Mouse (Mus musculus): ENCODE results near the gene Ddx17.

Gene Ddx17

GRCm38 (mm10) chr15:79517710-79518109 is 28.8 kb downstream of the Ddx17 start:
- no peak for DNase-seq

DNA sequence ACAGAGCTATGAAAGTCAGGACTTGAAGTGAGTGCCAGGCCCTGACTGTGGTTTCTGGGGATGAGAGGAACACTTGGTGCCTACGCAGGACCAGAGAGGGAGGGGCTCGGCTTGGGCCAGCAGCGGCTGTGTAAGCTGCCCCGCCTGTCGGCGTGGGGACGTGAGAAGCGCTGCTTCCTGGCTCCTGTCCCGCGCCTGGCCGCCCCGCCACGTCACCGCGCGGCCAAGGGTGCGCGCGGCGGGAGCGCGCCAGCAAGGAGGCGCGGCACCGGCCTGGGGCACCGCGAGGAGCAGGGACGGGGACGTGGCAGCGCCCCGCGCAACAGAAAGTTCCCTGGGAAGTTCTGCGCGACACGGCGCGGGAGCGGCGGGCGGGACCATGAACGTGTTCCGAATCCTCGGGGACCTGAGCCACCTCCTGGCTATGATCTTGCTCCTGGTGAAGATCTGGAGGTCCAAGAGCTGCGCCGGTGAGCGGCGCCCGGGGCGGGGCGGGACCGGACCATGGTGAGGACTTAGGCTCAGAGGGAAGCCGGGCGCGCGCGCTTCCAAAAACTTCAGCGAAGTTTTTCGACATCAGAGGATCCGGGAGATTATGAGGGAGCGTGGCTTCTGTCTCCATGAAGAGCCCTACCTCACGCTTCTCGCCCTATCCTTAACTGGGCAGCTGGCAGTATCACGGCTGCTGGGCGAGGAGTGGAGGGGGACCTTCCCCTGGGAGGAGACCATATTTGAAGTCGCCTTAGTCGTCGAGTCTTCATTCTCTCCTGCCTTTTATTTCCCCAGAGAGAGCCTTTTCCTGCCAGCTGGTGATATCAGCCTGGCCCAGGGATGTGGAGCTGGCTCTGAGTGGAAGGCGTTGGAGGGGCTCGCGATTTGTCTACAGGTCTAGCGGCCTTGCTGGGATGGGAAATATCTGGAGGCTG is 30.1 kb downstream of the Ddx17 start, which contains the start of gene Kdelr3:
TSS of gene Kdelr3 (plus strand) at position 241 of the 926 bp plus-strand sequence.
- no peak for DNase-seq

DNA sequence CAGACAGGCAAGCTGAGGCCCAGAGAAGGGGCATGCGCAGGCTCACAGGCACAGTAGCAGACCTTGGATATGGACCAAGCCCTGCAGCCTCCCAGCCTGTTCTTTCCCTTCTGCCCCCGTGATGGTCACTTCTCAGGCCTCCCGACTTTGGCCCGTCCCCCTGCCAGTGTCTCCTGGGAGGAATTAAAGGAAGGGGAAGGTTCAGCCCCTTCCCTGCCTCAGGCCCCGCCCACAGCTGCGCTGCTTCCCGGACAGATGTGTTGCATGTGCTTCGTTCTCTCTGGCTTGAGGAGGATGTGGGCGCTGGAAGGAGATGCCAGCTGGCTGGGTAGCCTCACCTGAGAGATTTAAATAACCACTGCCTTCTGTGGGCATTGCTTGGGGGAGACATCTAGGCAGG is 32.6 kb downstream of the Ddx17 start:
- no peak for DNase-seq

- peak; percentile 61 for DNase-seq
Measured at GRCm38 (mm10) chr15:79511553-79512320, 34.8 kb downstream of the Ddx17 start.

DNA sequence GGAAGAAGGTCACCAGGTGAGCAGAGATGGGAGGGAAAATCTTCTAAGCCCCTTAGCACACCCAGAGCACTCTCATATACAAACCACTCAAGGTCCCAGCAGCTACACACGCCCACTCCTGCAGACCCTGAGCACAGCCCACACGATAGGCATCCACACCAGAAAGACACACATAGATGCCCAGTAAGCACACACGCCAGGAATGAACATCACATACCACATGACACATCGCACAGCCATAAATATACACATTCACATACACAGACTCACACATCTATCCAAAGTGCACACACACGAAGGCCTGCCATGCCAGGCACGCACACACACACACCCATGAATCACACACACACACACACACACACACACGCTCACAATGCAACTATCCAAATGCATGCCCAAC is 36.1 kb downstream of the Ddx17 start:
- DNase-seq, result no peak

- no peak for DNase-seq
Measured at GRCm38 (mm10) chr15:79509998-79510397, 36.5 kb downstream of the Ddx17 start.

DNA sequence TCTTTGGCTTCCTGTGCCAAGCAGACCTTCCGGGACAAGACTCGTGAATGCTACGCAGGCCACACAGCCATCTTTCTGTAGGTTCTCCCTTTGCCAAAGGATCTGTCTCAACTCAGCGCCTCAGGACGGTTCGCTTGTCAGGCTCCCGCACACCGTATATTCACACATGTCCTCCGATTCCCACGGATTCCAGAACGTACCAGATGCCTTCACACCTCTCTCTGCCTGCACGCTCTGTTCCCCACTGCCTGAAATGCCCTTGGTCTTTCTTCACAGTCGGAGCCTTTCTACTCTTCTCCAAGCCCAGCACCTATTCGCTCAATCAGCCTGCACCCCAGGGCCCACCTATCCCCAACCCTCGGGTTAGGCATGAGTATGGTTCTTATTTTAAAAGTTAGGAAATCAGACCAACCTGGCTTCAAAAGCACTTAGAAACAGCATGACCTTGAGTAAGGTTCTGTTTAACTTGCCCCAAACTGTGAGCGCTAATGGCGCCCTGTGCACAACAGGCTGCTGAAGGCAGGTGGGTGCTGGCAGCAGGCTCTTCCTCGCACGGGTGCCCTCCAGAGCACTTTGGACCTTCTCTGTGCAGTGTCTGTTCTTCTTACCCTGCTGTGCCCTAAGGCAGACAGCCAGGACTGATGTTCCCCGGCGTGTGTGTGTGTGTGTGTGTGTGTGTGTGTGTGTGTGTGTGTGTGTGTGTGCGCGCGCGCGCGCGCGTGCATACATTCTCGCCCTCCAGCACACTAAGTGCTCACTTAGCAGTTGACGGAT is 39.3 kb downstream of the Ddx17 start:
- no peak for DNase-seq

GRCm38 (mm10) chr15:79506460-79506859 is 40.1 kb downstream of the Ddx17 start:
- no peak for DNase-seq

DNA sequence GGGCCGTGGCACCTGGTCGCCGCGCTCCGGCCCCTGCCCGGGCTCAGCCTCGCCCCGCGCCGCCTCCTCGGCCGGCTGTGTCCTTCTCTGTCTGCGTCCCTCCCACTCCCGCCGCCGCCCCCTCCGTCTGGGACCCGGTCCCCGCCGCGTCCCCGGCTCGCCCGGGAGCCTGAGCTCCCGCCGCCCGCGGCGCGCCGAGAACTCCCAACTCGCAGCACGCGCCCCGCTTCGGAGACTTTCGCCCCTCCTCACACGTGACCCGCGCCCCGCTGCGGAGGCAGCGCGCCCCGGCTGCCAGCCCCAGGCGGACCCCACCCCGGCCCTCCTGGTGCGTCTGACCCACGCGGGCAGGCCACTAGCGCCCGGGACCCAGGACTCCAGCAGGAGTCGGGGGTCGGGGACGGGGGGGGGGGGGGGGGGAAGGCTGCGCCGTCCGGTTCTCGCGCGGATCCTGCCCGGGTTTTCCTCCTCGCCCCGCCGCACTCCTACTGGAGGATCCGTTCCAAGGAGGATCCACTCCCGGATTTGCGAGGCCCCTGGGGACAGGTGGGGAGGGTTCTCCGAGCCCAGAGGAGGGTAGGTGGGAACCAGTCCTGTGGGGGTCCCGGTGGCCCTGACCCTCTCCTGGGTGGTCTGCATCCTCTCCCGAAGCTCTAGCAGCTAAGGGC is 40.8 kb downstream of the Ddx17 start:
- DNase-seq, result no peak

GRCm38 (mm10) chr15:79504707-79505452 is 41.7 kb downstream of the Ddx17 start, which contains the start of gene Kcnj4:
Gene Kcnj4 (minus strand): TSS chr15:79505241.
- DNase-seq, result no peak

- DNase-seq, result no peak
Measured at GRCm38 (mm10) chr15:79503438-79503837, 43.1 kb downstream of the Ddx17 start.

DNA sequence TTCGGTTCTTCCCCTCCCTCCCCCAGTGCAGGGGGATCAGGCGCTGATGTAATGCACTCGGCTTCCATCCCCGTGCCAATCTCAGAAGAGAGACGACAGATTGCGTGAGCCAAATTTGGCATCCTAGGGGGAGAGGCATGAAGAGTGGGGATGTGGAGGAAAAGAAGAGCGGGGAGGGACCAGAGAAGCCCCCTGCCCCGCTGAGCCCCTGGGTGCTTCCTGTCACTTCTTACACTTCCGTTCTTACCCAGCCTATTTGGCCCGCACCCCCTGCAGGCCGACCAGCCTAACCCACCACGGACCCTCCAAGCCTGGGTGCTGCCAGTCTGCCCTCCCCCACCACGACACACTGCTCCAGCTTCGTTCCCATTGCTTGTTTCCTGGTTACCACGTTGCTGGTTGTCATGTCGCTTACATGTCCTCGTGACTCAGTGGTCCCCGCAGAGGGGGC is 43.6 kb downstream of the Ddx17 start:
- no peak for DNase-seq

- no peak for DNase-seq
Measured at GRCm38 (mm10) chr15:79500110-79500509, 46.4 kb downstream of the Ddx17 start.

- no peak for DNase-seq
Measured at GRCm38 (mm10) chr15:79493527-79493926, 53.0 kb downstream of the Ddx17 start.

- DNase-seq, result no peak
Measured at GRCm38 (mm10) chr15:79489463-79489862, 57.1 kb downstream of the Ddx17 start.

- DNase-seq, result no peak
Measured at GRCm38 (mm10) chr15:79481181-79481688, 65.3 kb downstream of the Ddx17 start.

All from cerebellum, adult 11-12 months (tissue).